Mouse (Mus musculus): ENCODE data around the gene Fat3.
A peak's percentile ranks its signal among the peaks of the same experiment; 100 is the strongest.

Fat3 gene

DNA sequence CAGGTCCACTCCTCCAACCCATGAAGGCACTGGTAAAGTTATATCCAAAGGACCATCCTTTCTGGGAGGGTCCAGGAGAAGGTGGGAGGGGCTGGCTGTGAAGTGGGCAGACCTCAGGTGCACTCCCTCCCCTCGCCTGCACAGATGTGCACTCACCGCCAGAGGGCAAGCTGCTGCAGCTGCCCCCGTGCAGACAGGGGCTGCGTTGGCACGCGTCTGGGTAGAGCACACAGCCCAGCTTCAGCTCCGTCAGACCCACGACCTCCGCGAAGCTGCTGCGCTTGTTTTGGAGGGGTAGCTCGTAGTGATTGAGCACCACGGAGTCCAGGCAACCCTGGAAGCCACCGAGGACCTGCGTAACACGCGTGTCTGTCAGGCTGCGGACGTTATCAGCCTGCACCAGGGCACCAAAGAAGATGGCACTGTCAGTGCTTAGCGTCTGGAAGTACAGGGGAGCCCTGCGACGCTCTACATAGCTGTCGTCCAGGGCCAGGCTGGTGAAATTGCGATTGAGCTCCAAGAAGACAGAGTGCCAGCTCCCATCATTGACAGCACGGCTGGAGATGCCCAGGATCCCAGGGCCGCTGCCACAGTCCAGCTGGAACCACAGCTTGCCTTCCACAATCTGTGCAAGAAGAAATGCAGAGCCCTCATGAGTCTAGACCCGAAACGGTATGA, 563.1 kb downstream of the Fat3 start:
- DNase-seq = no peak

GRCm38 (mm10) chr9:15930928-15931443, 570.1 kb downstream of the Fat3 start:
- DNase-seq = no peak

- no peak for DNase-seq
Observed at GRCm38 (mm10) chr9:15928331-15928730, 572.8 kb downstream of the Fat3 start.

DNA sequence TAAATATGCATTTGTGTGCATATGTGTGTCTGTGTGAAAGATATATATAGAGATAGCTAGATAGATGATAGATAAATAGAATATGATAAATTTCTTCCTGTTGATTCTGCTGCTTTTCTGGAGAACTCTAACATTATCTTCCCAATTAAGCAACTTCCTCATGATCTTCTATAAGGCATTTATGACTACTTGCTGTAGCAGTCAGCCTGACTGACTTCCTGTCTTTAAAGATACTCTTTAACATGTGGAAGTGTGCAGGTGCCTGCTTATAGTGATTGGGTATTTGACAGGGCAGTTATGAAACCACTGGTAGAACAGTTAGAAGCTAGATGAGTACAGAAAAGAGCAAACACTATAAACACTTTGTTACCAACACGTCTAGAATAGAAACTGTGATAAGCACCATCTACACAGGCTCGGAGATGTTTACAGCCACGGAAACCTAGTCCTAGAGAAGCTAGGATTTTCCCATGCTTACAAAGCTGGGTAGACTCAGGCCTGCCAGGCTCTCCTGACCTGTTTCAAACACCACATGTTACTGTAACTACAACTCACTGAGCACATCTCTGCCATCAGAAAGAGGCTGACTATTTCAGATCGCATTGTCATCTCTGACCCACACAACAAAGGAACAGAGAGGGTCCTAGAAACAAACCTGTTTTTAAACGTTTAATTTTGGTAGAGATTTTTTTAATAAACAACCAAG, 573.6 kb downstream of the Fat3 start:
- DNase-seq = no peak

DNA sequence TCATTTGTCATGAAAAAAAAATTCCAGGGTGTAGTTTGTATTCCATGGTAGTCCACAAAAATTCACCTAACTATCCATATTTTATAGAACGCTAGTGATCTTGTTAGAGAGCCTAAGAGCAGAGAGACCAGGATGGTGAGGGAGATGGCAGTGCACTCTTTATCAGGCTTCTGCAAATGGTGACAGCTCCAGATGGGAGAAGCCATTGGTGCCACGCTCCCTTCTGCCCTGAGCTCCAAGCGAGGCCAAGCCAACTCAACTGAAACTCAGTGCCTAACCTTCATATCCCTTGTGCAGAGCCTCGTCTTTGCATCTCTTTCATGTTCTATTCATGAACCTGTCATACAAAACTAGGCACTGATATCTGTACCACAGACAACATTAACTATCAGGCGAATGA, 575.8 kb downstream of the Fat3 start:
- no peak for DNase-seq

DNA sequence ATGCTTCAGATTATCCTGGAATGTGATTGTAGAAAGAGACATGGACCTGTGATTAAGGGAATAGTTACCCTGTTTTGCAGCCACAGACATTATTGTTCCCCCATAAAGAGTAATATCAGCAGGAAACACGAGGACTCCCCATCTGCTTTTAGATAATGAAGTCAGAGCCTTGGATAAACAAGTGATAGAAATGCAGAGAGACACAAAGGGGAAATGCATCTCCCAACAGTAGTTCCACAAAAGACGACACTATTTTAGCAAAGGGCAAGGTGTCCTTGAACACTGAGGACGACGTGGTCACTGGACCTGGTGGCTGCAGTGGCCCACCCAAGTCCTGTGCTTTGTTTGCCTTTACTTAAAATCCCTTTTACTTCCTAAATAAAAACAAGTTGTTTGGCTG, 580.8 kb downstream of the Fat3 start:
- DNase-seq = no peak

DNA sequence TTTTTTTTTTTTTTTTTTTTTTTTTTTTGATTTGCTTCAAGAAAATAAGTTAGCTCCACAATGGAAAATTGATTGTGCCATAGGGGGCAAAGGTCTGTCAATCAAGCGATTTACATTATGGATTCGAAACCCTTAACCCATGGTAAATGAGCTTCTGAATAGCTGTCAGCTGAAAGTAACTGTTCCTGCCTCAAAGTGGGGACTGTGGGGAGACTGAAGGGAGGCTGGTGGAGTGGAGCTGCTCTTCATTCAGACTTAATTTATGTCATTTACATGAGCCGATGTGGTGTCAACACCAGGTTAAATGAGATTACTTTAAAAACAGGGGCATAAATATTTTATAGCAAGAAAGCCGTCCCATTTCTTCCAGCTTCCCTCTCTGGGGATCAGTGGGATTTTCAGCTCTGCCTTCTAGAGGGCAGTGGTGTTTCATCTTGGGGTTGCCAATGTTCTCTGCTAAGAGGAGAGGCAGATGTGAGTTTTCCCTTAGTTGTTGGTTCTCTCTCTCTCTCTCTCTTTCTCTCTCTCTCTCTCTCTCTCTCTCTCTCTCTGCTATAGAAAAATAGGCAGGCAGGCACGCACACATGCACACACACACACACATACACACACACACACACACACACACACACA, 581.6 kb downstream of the Fat3 start:
- no peak for DNase-seq

- DNase-seq = no peak
Observed at GRCm38 (mm10) chr9:15916600-15916999, 584.5 kb downstream of the Fat3 start.

DNA sequence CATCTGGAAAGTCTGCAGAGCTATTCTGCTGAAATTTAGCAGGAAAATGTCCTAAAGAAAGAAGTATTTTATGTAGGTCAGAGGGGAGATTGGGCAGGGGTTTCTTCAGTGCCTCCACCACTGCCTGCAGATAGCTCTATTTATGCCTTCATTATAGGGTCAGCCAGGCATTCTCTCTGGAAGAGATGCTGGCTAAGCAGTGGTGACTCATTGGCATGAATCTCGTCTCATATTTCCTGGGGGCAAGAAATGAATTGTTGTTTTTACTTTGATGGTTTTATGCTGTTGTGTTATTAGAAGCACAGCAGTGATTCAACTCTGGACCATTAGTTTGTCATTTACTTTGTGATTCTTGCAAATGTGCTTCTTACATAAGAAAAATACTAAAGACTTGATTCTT, 588.4 kb downstream of the Fat3 start:
- no peak for DNase-seq

- no peak for DNase-seq
Observed at GRCm38 (mm10) chr9:15909397-15910113, 591.5 kb downstream of the Fat3 start.

DNA sequence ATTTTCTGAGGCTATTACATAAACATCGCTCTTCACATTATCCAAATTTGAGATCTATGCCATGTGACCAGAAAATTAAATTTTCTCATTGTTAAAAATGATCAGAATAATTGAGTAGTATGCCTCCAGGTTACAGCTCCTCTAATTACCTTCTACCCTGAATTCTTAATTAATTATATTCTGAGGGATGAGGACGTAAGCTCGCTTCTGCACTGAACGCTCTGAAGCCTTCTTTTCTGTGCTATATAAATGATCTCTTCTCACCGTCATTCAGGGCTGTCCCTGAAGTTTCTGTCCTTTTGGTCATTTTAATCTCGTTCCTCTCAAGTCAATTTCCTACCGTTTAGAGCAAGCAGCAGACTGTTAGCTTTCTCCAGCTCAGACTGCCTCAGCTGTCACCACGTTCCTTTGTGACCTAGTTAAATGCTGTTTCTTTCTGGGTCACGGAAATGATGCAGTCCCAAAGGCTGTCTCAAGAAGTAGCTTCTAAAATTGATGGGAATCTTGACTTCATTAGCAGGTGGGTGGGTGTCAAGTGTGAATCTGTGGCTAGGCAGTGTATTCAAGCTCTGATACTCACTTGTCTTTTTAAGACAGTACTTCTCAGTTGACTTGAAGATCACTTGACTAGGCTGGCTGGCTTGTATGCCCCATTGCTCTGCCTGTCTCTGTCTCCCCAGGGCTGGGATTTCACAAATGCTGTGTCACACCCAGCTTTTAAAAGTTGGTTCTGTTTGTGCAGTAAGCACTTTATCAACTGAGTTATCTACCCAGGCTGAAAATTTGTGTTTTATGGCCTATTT, 596.9 kb downstream of the Fat3 start:
- DNase-seq = no peak

- DNase-seq = no peak
Observed at GRCm38 (mm10) chr9:15898112-15898511, 603.0 kb downstream of the Fat3 start.

GRCm38 (mm10) chr9:15886756-15887155, 614.3 kb downstream of the Fat3 start:
- no peak for DNase-seq

DNA sequence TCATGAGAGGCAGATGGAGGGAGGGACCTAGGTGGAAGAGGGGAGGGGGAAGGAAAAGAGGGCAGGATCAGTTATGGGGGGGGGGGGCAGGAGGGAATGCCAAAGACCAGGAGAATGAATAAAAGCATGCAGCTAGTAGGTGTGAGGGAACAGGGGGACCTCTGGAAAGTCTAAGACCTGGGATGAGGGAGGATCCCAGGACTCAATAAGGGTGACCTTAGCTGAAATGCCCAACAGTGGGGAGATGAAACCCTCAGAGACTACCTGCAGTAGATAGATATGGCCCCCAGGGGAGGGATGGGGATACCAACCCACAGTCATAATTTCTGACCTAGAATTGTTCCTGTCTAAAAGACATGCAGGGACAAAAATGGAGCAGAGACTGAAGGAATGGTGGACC, 620.3 kb downstream of the Fat3 start:
- no peak for DNase-seq

DNA sequence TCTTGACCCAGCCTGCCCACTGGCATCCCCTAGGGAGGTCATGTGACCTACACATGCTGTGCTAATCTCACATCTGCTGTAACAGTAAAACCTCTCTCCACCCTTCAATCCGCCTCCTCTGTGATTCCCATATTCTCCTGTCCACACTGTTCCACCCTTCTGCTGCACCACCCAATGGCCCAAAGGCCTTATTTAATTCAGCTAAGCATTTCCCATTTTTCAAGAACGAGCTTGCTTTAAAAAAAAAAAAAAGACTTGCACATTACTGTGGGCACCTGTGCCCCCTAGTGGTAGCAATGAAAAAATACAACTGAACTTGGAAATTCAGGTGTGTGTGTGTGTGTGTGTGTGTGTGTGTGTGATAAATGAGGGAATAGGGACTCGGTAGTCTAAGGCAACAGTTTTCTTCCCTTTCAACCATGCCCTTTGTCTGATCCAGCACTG, 620.9 kb downstream of the Fat3 start:
- DNase-seq = peak in 1 of 2 experiments; percentile 4

- DNase-seq = no peak
Observed at GRCm38 (mm10) chr9:15874506-15875160, 626.5 kb downstream of the Fat3 start, which contains the start of gene Mtnr1b. Mtnr1b (minus strand) TSS chr9:15874556.

- DNase-seq = no peak
Observed at GRCm38 (mm10) chr9:15870013-15870412, 631.1 kb downstream of the Fat3 start.

DNA sequence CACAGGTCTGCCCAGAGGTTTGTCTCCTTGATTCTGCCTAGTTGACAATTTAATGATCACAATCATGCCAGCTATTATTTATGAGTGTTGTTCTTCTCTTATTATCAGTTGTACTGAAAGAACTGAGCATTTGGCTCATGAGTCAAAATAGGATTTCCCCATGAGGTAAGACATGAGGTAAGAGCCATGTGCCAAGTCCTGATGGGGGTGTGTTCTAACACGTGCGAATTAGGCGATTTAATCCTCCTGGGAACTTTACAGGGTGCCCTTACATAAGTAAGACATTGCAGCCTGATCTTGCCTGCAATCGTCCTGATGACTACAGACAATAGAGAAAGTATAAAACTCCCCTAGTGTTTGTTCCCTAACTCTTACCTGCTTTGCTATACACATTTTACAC, 631.6 kb downstream of the Fat3 start:
- DNase-seq = no peak

- no peak for DNase-seq
Observed at GRCm38 (mm10) chr9:15866280-15867072, 634.6 kb downstream of the Fat3 start.

GRCm38 (mm10) chr9:15861402-15861801, 639.7 kb downstream of the Fat3 start:
- DNase-seq = no peak
